Mouse (Mus musculus): ENCODE measurements around the gene Tfcp2.

Tfcp2 gene

DNA sequence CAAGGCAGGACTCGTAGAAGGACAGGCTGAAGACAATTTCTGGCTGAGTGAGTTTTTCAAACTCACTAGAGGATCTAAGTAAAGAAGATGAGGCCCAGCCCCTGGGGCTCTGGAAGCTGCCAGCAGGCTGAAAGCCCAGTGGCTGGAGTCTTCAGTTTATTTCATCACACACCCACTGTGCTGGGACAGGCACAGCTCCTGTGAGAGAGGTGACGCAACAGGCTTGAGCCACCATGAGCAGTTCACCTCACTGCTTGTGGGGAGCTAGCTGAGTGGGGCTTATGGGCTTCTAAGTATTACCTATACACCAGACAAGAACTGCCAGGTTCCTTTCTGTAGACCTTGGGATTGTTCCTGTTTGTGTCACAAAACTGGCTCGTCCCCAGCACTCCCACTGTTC, 66.2 kb downstream of the Tfcp2 start:
- DNase-seq (ENCODE audit: low spot score): peak; percentile 32

DNA sequence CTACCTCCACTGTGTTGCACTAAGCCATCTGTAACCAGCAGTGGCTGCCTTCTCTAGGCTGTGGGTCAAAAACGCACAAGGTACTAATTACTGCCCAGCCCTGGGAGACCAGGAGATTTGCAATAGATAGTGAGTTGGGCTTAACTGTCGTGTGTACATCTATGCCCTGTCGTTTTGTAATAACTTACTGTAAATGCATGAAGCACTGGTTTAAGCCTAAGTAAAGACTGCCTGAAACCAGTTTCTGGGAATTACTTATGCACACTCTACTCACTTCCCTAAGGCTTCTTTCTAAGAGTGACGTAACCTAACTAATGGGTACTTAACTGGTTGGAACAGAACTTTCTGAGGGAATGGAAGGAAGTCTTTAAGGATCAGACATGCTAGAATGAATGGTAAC, 72.9 kb downstream of the Tfcp2 start:
- DNase-seq (ENCODE audit: low spot score): no peak

DNA sequence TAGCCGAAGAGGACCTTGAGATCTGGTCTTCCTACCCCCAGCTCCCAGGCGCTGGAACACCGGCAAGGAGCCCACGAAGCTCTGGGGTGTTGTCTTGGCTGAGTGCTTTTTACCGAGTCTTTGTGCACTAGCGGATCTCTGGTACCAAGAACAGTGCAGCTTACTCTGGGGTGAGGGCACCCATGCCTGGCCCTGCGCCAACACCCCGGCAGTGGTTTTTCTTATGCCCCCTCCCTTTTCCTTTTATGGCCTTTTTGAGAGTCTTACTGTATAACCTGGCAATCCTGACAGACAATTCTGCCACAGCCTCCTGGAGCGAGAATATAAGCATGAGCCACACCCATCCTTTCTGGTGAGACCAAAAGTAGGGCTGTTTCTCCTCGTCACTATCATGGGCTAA, 73.5 kb downstream of the Tfcp2 start:
- no peak for DNase-seq (ENCODE audit: low spot score)

DNA sequence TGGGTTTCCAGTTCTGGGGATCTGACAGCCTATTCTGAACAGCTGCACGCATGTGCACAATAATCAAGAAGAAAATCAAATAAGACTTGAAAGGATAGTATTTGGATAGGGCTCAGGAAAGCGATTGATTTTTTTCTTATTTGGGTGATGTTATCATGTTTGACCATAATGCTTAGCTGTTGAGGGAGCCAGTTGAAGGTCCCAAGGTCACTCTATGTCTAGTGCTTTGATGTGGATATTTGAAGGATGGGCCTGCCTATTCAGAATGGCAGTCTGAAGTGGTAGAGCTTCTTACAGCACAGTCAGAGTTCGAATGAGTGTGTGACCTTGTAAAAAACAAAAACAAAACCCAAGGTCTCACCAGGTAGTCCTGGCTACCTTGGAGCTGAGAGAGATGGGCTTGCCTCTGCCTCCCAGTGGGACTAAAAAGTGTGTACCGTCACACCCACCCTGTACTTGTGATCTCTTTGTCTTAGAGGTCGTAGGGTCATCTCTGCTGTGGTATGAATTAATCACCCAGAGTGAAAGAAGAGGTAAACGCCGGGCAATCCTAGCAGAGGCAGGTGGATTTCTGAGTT, 77.8 kb downstream of the Tfcp2 start:
- DNase-seq (ENCODE audit: low spot score): no peak

DNA sequence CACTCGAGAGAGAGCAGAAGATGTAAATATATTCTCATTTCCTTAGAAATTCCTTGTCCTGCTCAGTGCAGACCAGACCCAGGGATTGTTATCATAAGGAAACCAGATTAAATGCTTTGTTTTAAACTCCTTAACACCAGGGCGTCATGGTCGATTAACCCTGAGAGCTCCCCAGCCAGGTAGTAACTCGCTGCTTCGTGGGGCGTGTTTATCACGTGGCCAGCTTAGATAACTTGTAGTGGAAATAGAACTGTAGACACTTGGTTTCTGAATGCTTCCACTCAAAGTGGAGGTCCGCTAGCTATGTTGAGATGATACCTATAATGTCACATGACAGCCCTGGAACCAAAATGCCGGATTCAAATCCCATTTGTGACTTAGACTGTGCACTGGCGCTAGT, 81.8 kb downstream of the Tfcp2 start:
- no peak for DNase-seq (ENCODE audit: low spot score)

DNA sequence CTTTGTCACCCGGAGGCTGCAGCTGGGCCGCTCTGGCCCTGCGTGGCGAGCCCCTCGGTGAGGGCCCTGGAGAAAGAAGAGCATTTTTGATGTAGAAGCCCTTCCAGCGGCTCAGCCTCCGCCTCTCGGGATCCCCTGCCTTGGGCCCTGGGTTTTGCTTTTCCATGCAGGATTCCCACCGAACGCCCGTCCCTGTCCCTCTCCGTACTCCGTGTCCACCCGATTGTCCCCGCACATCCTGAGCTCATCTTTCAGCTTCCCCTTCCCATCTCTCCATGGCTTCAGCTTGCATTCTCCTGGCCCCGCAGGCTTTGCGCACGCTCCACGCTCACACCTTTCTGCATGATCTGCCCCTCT, 82.6 kb downstream of the Tfcp2 start:
- DNase-seq (ENCODE audit: low spot score): no peak

DNA sequence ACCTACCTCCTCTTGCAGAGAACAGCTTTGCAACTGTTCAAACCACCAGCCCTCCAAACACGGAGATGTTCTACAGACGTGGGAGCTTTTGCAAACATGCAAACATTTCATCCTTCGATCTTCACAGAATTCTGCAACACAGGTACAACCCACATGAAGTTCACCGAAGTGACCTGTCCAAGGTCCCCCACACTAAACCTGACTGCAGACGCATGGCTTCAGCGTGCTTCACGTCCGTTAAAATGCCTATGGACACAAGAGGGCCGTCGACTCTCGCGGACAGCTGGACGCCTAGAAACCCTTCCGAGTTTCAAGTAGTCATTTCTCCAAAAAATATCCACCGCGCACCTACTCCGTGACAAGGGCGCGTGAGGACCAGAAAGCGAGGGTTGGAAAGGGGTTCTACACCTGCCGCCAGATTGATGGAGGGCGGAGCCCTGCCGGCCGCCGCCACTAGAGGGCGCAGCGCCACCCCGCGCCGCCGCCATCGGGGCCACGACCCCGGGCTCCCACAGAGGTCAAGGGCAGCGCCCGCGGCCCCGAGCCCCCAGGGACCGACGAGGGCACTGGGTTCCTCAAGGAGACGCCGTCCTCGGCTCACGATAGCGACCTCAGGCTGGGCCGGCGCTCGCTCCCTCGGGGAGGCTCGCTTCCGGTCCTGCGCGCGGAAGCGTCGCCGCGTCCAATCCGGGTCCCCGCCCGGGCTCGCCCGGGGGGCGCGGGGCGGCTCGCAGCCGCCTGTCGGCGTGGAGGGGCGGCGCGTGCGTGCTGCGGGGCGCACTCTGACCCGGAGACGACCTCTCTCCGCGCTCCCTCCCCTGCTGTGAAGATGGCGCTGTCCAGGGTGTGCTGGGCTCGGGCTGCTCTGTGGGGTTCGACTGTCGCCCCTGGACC, 83.3 kb downstream of the Tfcp2 start, which contains the start of gene Letmd1:
TSS of gene Letmd1 (plus strand) at position 729 of the 894 bp plus-strand sequence.
- peak; percentile 86 for DNase-seq (ENCODE audit: low spot score)

DNA sequence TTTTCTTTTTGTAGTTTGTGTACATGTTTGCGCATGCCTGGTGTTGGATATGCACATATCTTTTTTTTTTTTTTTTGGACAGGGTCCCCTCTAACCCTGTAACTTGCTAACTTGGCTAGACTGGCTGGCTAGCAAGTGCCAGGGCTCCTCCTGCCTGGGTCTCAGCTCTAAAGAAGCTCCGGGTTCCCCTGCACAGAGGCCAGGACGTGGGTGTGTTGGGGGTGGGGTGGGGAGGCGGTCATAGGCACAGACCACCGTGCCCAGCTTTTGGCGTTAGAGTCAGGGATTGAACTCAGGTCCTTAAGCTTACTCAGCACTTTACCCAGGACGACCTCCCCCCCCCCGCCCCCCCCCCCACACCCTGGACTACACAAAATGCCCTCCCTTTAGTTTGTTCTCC, 84.1 kb downstream of the Tfcp2 start:
- no peak for DNase-seq (ENCODE audit: low spot score)

DNA sequence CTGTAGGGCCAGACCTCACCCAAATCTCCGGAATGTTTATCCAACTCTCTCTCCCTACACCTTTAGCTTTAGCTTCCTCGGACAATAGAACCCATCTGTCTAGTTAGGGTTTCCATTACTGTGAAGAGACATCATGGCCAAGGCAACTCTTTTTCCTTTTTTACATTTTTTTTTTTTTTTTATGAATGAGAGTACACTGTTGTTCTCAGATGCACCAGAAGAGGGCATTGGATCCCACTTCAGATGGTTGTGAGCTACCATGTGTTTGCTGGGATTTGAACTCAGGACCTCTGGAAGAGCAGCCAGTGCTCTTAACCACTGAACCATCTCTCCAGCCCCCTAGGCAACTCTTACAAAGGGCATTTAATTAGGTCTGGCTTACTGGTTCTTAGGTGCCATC, 86.4 kb downstream of the Tfcp2 start:
- DNase-seq (ENCODE audit: low spot score): no peak

DNA sequence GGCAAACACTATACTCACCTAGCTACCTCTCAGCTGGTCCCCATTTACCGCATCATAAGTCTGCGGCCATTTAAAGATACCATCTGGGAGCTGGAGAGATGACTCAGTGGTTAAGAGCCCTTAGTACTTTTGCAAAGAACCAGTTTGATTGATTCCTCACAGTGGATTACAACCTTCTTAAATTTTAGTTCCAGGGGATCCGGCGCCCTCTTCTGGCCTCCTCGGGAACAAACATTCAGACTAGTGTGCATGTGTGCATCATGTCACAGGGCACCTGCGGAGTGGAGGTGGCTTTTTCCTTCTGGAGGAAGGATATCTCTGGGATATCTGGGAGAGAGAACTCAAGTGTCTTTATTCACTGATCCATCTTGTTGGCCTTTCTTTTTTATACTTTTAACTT, 88.1 kb downstream of the Tfcp2 start:
- peak; percentile 35 for DNase-seq (ENCODE audit: low spot score)

DNA sequence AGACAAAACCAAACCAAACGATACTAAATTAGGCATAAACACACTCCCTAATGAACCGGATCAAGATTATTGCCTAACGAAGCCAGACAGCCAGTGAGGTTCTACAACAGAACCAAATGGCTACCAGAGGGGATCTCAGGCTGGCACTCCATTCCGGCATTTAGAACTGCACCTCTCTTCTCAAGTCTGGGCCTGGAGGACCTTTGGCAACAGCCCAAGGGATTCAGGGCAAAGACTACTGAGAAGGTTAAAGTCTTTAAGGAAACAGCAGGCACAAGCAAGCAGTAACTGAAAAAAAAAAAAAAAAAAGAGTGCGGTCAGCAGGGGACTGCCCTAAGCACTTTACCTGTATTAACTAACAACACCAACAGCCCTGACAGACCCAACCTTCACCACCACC, 89.7 kb downstream of the Tfcp2 start:
- no peak for DNase-seq (ENCODE audit: low spot score)

DNA sequence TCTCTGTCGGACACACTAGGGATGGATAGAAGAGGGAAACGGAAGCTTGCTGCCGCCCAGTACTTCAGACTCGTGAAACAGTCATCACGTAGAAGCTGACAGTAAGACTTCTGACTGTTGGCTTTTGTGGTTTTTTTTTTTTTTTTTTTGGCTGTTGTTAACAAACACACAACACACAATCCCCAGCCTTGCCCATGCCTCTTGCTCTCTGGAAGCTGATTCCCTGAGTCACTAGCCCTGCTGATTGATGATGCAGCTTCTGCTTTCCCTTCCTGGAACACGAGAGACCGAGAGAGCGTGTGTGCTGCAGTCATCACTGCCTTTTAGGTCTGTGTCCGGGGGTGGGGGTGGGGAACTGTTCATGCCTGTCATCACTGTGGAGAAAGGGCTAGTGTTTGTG, 90.2 kb downstream of the Tfcp2 start:
- no peak for DNase-seq (ENCODE audit: low spot score)

DNA sequence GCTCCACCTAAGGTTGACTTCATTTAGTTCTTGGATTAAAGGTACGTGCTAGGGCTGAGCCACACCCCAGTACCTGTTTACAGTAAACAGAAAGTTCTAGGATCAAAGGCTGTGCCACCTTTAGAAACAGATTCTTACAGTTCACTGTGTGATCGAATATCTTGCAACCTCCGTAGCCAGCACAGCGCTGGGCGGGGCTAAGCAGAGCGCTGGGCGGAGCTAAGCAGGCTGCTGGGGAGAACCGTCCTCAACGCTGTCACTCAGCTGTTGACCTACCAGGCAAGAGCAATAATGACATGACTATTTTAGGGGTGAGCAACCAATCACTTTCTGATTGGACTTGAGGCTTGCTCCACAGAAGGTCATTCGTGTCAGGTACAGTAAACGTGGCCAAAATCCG, 90.9 kb downstream of the Tfcp2 start:
- DNase-seq (ENCODE audit: low spot score): peak; percentile 53

DNA sequence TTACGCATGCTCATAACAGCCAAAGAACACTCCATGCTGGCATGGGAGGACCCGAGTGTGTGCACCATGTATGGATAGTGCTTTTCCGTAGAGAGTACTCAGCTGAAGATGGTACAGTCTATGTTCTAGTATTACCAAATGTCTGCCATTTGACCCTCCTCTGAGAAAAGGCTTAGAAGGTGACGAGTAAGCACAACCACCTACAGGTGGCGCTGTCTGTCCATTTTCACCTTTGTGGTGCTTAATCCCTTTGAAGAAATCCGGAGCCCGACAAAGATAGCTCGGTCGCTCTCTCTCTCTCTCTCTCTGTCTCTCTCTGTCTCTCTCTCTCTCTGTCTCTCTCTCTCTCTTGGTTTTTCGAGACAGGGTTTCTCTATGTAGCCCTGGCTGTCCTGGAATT, 93.8 kb downstream of the Tfcp2 start:
- DNase-seq (ENCODE audit: low spot score): no peak

DNA sequence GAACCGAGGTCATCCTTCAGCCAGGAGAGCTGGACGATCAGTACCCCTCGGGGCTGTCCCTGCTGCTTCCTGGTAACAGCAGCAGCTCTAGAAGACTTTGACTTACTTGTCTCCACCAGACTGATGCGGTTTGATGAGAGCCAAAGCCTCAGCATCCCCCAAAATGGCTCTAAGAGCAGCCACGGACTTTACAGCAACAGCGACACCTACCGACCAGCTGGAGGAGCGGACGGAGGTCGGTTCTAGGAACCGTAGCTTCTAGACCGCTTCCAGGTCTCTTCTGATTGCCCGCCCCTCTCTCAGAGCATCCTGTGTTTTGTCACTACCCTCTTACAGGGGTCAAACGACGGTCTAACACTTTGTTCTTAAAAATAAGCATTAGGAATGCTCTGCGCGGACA, 94.5 kb downstream of the Tfcp2 start:
- DNase-seq (ENCODE audit: low spot score): peak; percentile 53

DNA sequence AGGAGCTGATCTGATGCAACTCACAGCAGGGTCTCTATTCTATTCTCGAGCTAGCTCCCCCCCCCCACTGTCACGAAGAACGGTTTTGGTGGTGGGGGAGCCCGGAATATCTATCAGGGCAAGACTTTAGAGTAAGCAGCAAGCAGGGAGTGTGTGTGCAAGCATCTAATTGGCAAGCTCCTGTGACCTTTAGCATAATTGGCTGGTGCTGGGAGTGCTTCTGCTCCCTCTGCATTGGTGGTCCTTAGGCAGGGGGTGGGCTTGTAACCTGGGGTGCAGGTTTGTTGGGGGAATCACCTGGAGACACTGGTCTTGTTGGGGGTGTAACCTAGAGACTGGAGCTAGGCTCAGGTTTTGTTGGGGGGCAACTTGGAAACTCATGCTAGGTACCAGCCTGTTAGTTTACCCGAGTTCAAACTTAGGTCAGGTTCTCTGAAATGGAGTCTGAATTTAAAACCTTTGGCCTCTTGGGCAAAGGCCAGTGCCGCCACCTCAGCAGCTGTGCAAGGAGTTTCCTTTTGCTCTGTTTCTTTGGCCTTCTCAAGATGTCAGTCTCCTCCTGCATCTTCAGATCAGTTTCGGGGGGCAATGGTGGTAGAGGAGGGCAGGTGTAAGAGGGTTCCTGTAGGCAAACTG, 95.3 kb downstream of the Tfcp2 start:
- DNase-seq (ENCODE audit: low spot score): peak; percentile 33

DNA sequence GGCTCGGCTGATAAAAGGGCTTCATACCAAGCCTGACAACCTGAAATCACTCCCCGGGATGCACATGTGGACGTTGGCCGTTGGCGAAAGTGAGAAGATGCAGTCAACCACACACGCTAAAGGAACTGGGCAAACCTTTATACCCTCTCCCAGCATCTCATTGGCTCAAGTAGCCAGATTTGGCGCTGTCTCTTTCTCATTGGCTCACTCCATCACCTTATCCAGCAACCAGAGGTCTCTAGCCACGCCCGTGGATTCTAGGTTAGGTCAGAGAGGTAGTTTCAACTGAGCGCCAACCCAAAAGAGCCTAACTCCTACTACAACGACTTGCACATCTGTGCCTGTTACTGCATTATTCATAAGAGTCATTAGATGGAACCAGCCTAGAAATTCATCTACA, 99.3 kb downstream of the Tfcp2 start:
- no peak for DNase-seq (ENCODE audit: low spot score)

DNA sequence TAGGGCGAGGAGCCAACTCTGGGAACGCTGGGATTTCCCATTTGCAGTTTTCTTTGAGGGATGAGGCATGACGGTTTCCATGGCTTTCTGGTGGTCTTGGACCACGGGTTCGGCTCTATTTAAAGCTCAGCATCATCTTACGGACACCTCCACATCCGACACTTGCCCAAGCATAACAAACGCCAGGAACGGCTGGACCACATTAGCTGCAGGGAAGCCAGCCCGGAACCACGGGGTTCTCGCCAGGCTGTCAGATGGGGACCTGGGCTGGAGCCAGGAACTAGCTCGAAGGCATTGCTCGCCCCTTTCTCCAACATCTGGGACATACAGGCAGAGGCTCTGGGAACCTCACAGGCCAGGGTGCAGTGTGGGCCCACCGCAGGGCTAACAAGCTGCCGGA, 100.6 kb downstream of the Tfcp2 start:
- no peak for DNase-seq (ENCODE audit: low spot score)

DNA sequence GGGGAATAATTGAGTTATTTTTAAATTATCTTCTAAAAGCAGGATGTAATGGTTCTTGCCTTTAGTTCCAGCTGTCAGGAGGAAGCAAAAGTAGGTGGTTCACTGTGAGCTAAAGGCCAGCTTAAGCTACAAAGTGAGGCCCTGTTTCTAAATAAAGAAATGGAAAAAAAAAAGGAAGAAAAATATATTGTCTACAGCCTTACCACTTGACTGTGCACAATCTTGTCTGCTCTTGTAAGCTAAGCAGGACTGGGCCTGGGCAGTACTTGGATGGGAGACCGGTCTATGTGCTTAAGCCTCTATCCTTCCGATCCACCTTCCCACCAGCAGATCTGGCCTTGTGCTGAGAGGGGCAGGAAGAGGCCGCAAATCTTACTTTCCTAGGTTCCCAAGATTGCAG, 102.3 kb downstream of the Tfcp2 start:
- no peak for DNase-seq (ENCODE audit: low spot score)

DNA sequence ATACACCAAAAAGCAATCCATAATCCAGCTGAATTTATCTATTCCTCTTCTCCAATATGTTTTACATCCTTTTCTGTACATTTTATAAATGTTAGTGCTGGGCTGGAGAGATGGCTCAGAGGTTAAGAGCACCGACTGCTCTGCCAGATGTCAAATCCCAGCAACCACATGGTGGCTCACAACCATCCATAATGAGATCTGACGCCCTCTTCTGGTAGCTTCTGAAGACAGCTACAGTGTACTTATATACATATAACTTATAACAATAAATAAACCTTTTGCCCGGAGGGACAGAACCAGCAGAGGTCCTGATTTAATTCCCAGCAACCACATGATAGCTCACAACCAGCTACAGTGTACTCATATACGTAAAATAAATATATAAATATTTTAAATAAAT, 103.2 kb downstream of the Tfcp2 start:
- no peak for DNase-seq (ENCODE audit: low spot score)

Measured in yolk sac, embryonic 10.5 days (tissue).